Mouse (Mus musculus) CD4-positive, CD25-positive, alpha-beta regulatory T cell, adult 4 months (primary cell): ENCODE results near the gene Cyp2g1. TPM values are rescaled to one million over a fixed set of nuclear protein-coding genes. Genes with fewer than 3 reads are reported as not detected.

ENCODE experiments used
- polyA plus RNA-seq, 2 experiments: library from polyadenylated mRNA; unstranded; fragments of 100-300 nt; shearing (Covaris generic); gene quantifications; one replicate each; pipeline ENCODE4 v1.2.1; 2017

Cyp2g1 gene
- polyA plus RNA-seq, 2 experiments from 2014 or later, result not detected

Other genes starting within 250 kb of the Cyp2g1 start
- gene Vmn1r185, start 190.4 kb upstream of the Cyp2g1 start, polyA plus RNA-seq, result not detected
- not detected for gene Cyp2b23, start 122.5 kb upstream of the Cyp2g1 start, polyA plus RNA-seq
- gene Cyp2b19, start 51.8 kb upstream of the Cyp2g1 start, polyA plus RNA-seq, result not detected
- not detected for gene Cyp2a5, start 26.4 kb downstream of the Cyp2g1 start, polyA plus RNA-seq
- gene Cyp2a22, start 130.5 kb downstream of the Cyp2g1 start, polyA plus RNA-seq, result not detected
- gene Cyp2a12, start 220.2 kb downstream of the Cyp2g1 start, polyA plus RNA-seq, result not detected